Mouse (Mus musculus) megakaryocyte, adult 5-6 weeks (primary cell): ENCODE measurements around the gene Naa10. TPM values are rescaled to one million over a fixed set of nuclear protein-coding genes. Genes with fewer than 3 reads are reported as not detected.

Source experiments
- ATAC-seq: 2 replicates; pipeline ENCODE4 v1.8.0; 2016; ENCODE audit warnings: mild to moderate bottlenecking, inconsistent platforms; ENCODE audit not compliant: poor library complexity, severe bottlenecking
- total RNA-seq, 2 experiments: library from RNA; stranded (forward) in 1 of 2; stranded (reverse) in 1 of 2; fragments of 153-499, 151-499 nt in 1 of 2; fragments of 221-1000, 200-1000 nt in 1 of 2; gene quantifications; 2 replicates each; pipeline versions ENCODE4 v1.2.3 to v1.2.4; 2015 to 2017

Gene Naa10
- total RNA-seq, 2 experiments from 2014 or later, result 59.9 to 79.4 TPM

GRCm38 (mm10) chrX:73916945-73917344 lies 4.8 kb downstream of the Naa10 start:
- no peak for ATAC-seq

GRCm38 (mm10) chrX:73914827-73915703 lies 6.7 kb downstream of the Naa10 start:
- ATAC-seq, result peak; percentile 85

GRCm38 (mm10) chrX:73911588-73911987 lies 10.2 kb downstream of the Naa10 start:
- ATAC-seq, result peak; percentile 62

- peak; percentile 17 for ATAC-seq
Observed at GRCm38 (mm10) chrX:73911156-73911555, 10.6 kb downstream of the Naa10 start.

GRCm38 (mm10) chrX:73910451-73910850 lies 11.3 kb downstream of the Naa10 start:
- no peak for ATAC-seq

- no peak for ATAC-seq
Observed at GRCm38 (mm10) chrX:73910049-73910448, 11.7 kb downstream of the Naa10 start.

GRCm38 (mm10) chrX:73897959-73898358 lies 23.8 kb downstream of the Naa10 start:
- ATAC-seq, result no peak

GRCm38 (mm10) chrX:73895719-73896118 lies 26.0 kb downstream of the Naa10 start, which contains the start of gene L1cam:
L1cam (minus strand) TSS chrX:73896105.
- ATAC-seq, result no peak

GRCm38 (mm10) chrX:73892833-73893232 lies 28.9 kb downstream of the Naa10 start:
- no peak for ATAC-seq

- no peak for ATAC-seq
Observed at GRCm38 (mm10) chrX:73891551-73892152, 30.1 kb downstream of the Naa10 start, which contains the start of gene Avpr2. Avpr2 (plus strand) TSS chrX:73892102.

GRCm38 (mm10) chrX:73881463-73881862 lies 40.3 kb downstream of the Naa10 start:
- ATAC-seq, result no peak

GRCm38 (mm10) chrX:73881036-73881427 lies 40.7 kb downstream of the Naa10 start:
- ATAC-seq, result no peak

GRCm38 (mm10) chrX:73880194-73881035 lies 41.3 kb downstream of the Naa10 start:
- ATAC-seq, result peak; percentile 85

- peak; percentile 47 for ATAC-seq
Observed at GRCm38 (mm10) chrX:73877014-73877413, 44.7 kb downstream of the Naa10 start.

GRCm38 (mm10) chrX:73875881-73876280 lies 45.9 kb downstream of the Naa10 start:
- no peak for ATAC-seq

GRCm38 (mm10) chrX:73871956-73872355 lies 49.8 kb downstream of the Naa10 start:
- no peak for ATAC-seq

- no peak for ATAC-seq
Observed at GRCm38 (mm10) chrX:73871474-73871873, 50.3 kb downstream of the Naa10 start.

- no peak for ATAC-seq
Observed at GRCm38 (mm10) chrX:73869334-73869733, 52.4 kb downstream of the Naa10 start.

GRCm38 (mm10) chrX:73867852-73868251 lies 53.9 kb downstream of the Naa10 start:
- ATAC-seq, result no peak

GRCm38 (mm10) chrX:73867256-73867655 lies 54.5 kb downstream of the Naa10 start:
- ATAC-seq, result no peak
